Mouse (Mus musculus) hindbrain, embryonic 15.5 days (tissue): ENCODE measurements around the gene Gm10392. TPM values are rescaled to one million over a fixed set of nuclear protein-coding genes. Genes with fewer than 3 reads are reported as not detected.

Source experiments
- ATAC-seq: fragments of 200-750 bp; cut with Nextera tagmentation; 2 replicates; pipeline ENCODE4 v1.8.0; 2017; ENCODE audit warnings: low read depth, moderate number of reproducible peaks, moderate TSS enrichment; ENCODE audit not compliant: low FRiP score
- H3K27ac ChIP-seq: fragments of 300-500 bp; sonication (generic); replicated peaks from 2 replicates; pipeline ENCODE4 v1.5.1; 2015; ENCODE audit warnings: mild to moderate bottlenecking, inconsistent platforms
- H3K27me3 ChIP-seq: fragments of 300-500 bp; sonication (generic); 2 replicates; pipeline ENCODE4 v1.6.1; 2015; ENCODE audit warnings: control low read depth, inconsistent platforms
- H3K36me3 ChIP-seq: fragments of 300-500 bp; sonication (generic); 2 replicates; pipeline ENCODE4 v1.6.1; 2015; ENCODE audit warnings: control low read depth, inconsistent platforms
- H3K4me1 ChIP-seq: fragments of 300-500 bp; sonication (generic); replicated peaks from 2 replicates; pipeline ENCODE4 v1.6.1; 2015; ENCODE audit warnings: control low read depth, inconsistent platforms
- H3K4me2 ChIP-seq: fragments of 300-500 bp; sonication (generic); 2 replicates; pipeline ENCODE4 v1.6.1; 2015; ENCODE audit warnings: moderate library complexity, mild to moderate bottlenecking, inconsistent platforms
- H3K4me3 ChIP-seq: fragments of 300-500 bp; sonication (generic); 2 replicates; pipeline ENCODE4 v1.5.1; 2015; ENCODE audit warnings: mild to moderate bottlenecking, inconsistent platforms
- H3K9ac ChIP-seq: fragments of 300-500 bp; sonication (generic); 2 replicates; pipeline ENCODE4 v1.6.1; 2015; ENCODE audit warnings: inconsistent platforms
- H3K9me3 ChIP-seq: fragments of 300-500 bp; sonication (generic); 2 replicates; pipeline ENCODE4 v1.6.1; 2016; ENCODE audit warnings: control low read depth, inconsistent platforms
- WGBS: fragments of 180-500 bp; shearing (Covaris S2); methylation state at CpG from one replicate; pipeline ENCODE4 v1.1.7; 2015; 5-methylcytosine and 5-hydroxymethylcytosine counted together
- polyA plus RNA-seq: library from polyadenylated mRNA; unstranded; fragments of >200 nt; fragmentation: Nextera tagmentation; extraction: Ambion mirVana; gene quantifications from 2 replicates; pipeline ENCODE4 v1.2.1, GENCODE M21; 2015

The Gm10392 gene
- polyA plus RNA-seq, 1 experiment from 2014 or later = 0.16 TPM

DNA sequence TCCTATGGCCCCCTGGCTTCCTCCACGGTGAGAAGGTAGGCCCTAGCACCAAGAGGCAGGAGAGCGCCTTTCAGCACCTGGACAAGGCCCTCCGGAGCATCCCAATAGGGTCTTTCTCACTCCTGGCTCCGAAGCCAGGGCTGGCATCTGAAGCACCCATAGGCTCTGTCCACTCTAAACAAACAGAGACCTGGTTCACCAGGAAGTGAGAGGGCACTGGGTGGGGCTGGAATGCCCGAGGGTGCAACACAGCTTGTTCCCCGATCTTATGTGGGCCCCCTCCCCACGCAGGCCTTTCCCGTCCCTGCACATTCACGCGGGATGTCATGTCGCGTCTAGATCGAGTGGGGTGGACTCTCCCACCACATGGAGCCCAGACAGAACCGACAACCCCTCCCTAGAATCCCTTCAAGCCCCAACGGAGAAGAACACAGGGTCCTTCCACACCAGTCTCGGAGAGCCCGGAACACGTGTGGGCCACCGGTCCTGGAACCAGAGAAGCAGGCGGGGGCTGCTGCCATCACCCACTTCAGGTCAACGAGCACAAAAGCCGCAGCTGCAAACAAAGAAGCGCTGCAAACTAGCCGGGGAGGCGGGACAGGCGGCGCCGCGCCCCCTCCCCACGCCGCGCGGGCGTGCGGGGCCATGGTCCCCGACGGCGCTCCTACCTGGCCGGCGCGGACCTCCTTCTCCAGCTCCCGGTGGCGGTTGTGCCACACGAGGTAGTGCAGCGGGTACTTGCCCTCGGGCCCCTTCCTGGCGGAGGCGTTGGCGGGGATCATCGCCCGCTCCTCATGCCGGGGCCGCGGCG, 30.0 kb downstream of the Gm10392 start:
- H3K4me3 ChIP-seq = peak overlapping the region; percentile 90
- H3K36me3 ChIP-seq = no peaks in the 10 kb centered on the region
- peak overlapping the region; percentile 97 for H3K9ac ChIP-seq
- peaks cover 74% of the 10 kb centered on the region for H3K4me1 ChIP-seq
- H3K4me2 ChIP-seq = peak overlapping the region; percentile 95
- ATAC-seq = no peak
- no peaks in the 10 kb centered on the region for H3K27me3 ChIP-seq
- WGBS = 2% methylated on average over 50 of the region's 55 CpGs
- peak overlapping the region; percentile 91 for H3K27ac ChIP-seq
- H3K9me3 ChIP-seq = no peaks in the 10 kb centered on the region

DNA sequence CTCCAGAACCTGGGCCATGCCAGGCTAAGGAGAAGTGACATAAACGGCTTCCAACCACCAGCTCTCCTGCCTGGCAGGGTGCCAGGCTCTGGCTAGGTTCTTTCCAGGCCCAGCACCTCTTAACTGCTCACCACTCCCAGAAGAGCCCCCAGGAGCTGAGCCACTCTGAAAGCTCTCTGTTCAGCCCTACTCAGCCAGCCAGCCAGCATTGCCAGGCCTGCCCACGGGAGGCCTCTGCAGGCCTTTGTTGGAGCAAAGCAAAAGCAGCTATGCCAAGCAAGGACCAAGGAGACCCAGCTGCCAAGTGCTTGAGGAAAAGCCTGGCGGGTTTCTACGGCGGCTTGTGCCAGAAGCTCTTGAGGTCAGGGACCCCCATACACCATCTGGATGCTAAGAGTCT, 32.2 kb downstream of the Gm10392 start:
- no peaks in the 10 kb centered on the region for H3K36me3 ChIP-seq
- peak overlapping the region; percentile 61 for H3K27ac ChIP-seq
- H3K4me2 ChIP-seq = peak overlapping the region; percentile 95
- 27% methylated on average over 5 of the region's 5 CpGs for WGBS
- H3K9ac ChIP-seq = peak overlapping the region; percentile 25; the same call in 1 of the 2 replicates
- no peaks in the 10 kb centered on the region for H3K9me3 ChIP-seq
- H3K27me3 ChIP-seq = no peaks in the 10 kb centered on the region
- ATAC-seq = no peak
- peaks cover 77% of the 10 kb centered on the region for H3K4me1 ChIP-seq
- peak overlapping the region; percentile 90 for H3K4me3 ChIP-seq

DNA sequence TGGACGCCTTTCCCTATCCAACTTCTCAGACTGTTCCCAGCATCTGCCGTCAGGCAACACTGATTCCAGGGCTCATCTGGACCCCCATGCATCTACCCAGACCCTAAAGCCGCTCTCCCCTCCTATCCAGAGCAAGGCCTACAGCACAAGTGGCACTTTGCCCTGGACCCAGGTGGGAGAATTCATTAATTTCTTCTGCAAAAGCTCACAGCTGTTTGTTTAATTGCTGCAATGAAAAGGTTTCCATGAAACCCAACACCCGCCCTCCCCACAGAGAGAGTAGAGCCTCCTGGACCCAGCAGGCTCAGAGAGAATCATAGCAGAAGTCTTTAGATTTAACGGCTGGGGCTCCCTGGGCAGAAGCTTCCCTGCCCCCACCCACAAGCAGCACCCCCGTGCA, 33.8 kb downstream of the Gm10392 start:
- H3K9me3 ChIP-seq = no peaks in the 10 kb centered on the region
- no peak for ATAC-seq
- no peak overlapping the region for H3K27ac ChIP-seq
- no peak overlapping the region for H3K4me3 ChIP-seq
- H3K4me2 ChIP-seq = peak overlapping the region; percentile 21
- H3K4me1 ChIP-seq = peaks cover 61% of the 10 kb centered on the region
- H3K27me3 ChIP-seq = no peaks in the 10 kb centered on the region
- WGBS = 34% methylated on average over 6 of the region's 6 CpGs
- no peak overlapping the region for H3K9ac ChIP-seq
- no peaks in the 10 kb centered on the region for H3K36me3 ChIP-seq

- H3K27ac ChIP-seq = no peak overlapping the region
- no peaks in the 10 kb centered on the region for H3K9me3 ChIP-seq
- no peak overlapping the region for H3K4me2 ChIP-seq
- no peak overlapping the region for H3K4me3 ChIP-seq
- no peak overlapping the region for H3K9ac ChIP-seq
- H3K27me3 ChIP-seq = no peaks in the 10 kb centered on the region
- H3K4me1 ChIP-seq = peaks cover 55% of the 10 kb centered on the region
- WGBS = 68% methylated on average over 11 of the region's 11 CpGs
- no peaks in the 10 kb centered on the region for H3K36me3 ChIP-seq
- no peak for ATAC-seq
Measured at GRCm38 (mm10) chr11:77483510-77484255, 35.3 kb downstream of the Gm10392 start.

DNA sequence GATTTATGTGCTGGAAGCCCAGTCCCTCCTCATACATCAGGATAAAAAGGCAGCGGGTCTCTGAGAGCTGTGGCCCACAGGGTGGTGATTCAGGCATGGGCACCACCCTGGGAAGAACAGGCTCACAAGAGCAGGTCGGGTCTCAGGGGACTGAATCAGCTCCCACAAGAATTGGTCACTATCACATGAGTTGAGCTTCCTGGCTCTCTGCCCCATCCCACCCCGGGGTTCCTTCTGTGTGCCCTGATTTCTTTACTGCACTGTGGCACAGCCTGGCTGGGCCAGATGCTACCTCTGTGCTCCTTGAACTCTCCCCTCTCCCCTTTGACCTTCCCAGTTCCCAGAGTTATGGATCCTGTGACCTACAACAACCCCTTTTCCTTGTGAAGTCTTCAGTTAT, 36.0 kb downstream of the Gm10392 start:
- Histone ChIP-seq H3K4me3 (no peak overlapping the region), H3K36me3 (no peaks in the 10 kb centered on the region), H3K4me1 (peaks cover 48% of the 10 kb centered on the region), H3K9ac (no peak overlapping the region), H3K4me2 (no peak overlapping the region), H3K27me3 (no peaks in the 10 kb centered on the region), H3K27ac (no peak overlapping the region), H3K9me3 (no peaks in the 10 kb centered on the region)
- 69% methylated on average over 3 of the region's 3 CpGs for WGBS
- ATAC-seq = no peak

DNA sequence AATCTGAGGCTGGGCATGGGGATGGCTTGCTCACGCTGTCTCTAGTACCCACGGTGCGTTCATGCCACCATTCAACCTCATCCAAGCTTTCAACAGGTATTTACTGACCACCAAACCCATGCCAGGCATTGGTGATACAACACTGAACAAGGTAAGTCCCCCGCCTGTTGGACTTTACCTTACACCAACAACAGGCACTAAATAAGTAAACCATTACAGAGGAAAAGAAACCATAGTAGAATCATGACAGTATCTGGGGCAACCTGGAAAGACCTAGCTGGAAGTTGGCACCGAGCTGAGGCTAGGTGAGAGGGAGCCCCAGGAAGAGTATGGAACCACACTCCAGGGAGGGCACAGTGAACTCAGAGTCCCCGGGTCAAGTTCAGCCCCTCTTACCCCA, 42.1 kb downstream of the Gm10392 start:
- WGBS = 94% methylated on average over 6 of the region's 6 CpGs
- ATAC-seq = no peak
- Histone ChIP-seq H3K36me3 (peaks cover 30% of the 10 kb centered on the region), H3K4me2 (no peak overlapping the region), H3K4me1 (peaks cover under 1% of the 10 kb centered on the region; the same call in 1 of the 2 replicates), H3K9ac (no peak overlapping the region), H3K9me3 (no peaks in the 10 kb centered on the region), H3K27ac (no peak overlapping the region), H3K4me3 (no peak overlapping the region), H3K27me3 (no peaks in the 10 kb centered on the region)

DNA sequence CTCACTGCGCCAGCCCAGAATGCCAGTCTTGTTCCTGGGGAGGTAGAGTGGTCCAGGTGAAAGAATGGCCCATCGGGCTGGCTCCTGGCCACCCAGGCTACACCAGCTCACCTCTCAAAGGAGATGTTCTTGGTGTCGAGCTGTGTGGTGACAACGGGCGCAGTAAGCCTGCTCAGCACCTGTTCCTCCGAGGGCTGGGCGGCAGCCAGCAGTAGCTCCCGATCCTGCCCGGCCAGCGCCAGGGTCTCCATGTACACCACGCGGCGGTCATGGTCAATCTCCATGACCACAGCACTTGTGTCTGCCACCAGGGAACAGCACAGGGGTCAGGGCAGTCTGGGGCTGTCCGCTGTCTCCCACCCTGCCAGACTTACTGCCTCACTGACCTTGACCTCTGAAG, 42.8 kb downstream of the Gm10392 start:
- Histone ChIP-seq H3K4me3 (no peak overlapping the region), H3K4me1 (no peaks in the 10 kb centered on the region), H3K9me3 (no peaks in the 10 kb centered on the region), H3K27ac (no peak overlapping the region), H3K36me3 (peaks cover 36% of the 10 kb centered on the region), H3K4me2 (no peak overlapping the region), H3K27me3 (no peaks in the 10 kb centered on the region), H3K9ac (no peak overlapping the region)
- ATAC-seq = no peak
- WGBS = 86% methylated on average over 14 of the region's 14 CpGs

DNA sequence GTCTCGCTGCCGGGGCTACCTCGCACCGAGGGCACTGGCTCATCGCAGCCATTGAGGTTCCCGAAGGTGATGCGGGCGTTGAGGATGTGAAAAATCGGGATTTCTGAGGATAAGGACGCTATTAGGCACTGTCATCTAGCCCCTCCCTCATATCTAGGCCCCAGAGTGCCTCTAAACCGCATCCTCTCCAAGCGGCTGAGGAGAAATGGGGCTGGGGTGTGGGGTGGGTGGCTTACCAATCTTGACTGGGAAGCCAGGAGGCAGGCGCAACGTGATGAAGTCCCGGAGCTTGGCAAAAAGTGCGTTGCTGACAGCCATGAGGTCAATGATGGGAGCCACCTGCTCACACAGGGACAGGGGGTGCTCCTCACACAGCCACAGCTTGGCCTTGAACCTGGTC, 46.2 kb downstream of the Gm10392 start:
- no peak for ATAC-seq
- Histone ChIP-seq H3K27me3 (0 out of 2 replicates have a peak, but pooled peaks cover under 1% of the 10 kb centered on the region), H3K4me3 (no peak overlapping the region), H3K9me3 (no peaks in the 10 kb centered on the region), H3K27ac (no peak overlapping the region), H3K4me2 (no peak overlapping the region), H3K4me1 (peaks cover 3% of the 10 kb centered on the region), H3K36me3 (peaks cover 47% of the 10 kb centered on the region), H3K9ac (no peak overlapping the region)
- WGBS = 91% methylated on average over 16 of the region's 16 CpGs

DNA sequence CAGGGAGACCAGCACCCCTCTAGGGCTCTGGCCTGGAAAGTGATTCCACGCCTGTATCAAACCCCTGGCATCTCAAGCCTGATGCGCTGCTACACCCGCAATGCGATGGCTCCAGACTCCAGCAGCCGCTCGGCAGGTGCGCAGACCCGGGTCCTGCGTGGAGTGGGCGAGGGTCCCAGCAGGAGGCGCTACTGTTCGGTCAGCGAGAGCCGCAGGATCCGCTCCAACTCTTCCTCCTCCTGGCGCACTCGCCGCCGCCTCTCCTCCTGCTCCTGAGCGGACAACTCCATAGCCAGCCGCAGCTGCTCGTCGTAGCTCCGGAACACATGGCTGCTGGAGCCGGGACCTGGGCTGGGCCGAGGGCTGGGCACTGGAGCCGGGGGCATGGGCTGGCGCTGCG, 47.6 kb downstream of the Gm10392 start:
- Histone ChIP-seq H3K4me1 (peaks cover 8% of the 10 kb centered on the region), H3K27me3 (peaks cover 13% of the 10 kb centered on the region), H3K9me3 (no peaks in the 10 kb centered on the region), H3K4me3 (no peak overlapping the region), H3K36me3 (peaks cover 47% of the 10 kb centered on the region), H3K9ac (no peak overlapping the region), H3K4me2 (no peak overlapping the region), H3K27ac (no peak overlapping the region)
- WGBS = 70% methylated on average over 29 of the region's 29 CpGs
- ATAC-seq = no peak

DNA sequence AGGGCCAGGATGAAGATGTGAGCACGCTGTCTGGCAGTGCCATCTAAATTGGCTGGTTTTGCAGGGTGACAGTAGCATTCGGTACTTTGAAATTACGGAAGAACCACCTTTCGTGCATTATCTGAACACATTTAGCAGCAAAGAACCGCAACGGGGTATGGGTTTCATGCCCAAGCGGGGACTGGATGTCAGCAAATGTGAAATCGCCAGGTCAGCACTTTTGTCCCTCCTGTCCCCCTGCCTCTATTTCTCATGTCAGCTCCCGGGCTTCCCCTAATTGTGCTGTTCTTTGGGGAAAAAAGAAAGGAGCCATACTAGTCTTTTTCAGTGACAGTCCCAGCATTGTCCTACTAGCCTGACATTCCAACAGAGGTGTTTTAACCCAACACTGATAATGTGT, 50.6 kb downstream of the Gm10392 start:
- peaks cover 32% of the 10 kb centered on the region for H3K36me3 ChIP-seq
- no peaks in the 10 kb centered on the region for H3K9me3 ChIP-seq
- no peak for ATAC-seq
- WGBS = 80% methylated on average over 9 of the region's 9 CpGs
- peaks cover 26% of the 10 kb centered on the region for H3K27me3 ChIP-seq
- H3K4me1 ChIP-seq = peaks cover 8% of the 10 kb centered on the region
- H3K9ac ChIP-seq = no peak overlapping the region
- no peak overlapping the region for H3K4me2 ChIP-seq
- H3K27ac ChIP-seq = no peak overlapping the region
- no peak overlapping the region for H3K4me3 ChIP-seq

GRCm38 (mm10) chr11:77467784-77468183, 51.2 kb downstream of the Gm10392 start:
- Histone ChIP-seq H3K9ac (no peak overlapping the region), H3K4me3 (no peak overlapping the region), H3K27me3 (peaks cover 32% of the 10 kb centered on the region), H3K9me3 (no peaks in the 10 kb centered on the region), H3K27ac (no peak overlapping the region), H3K36me3 (peaks cover 26% of the 10 kb centered on the region), H3K4me2 (peak overlapping the region; percentile 33; the same call in 1 of the 2 replicates), H3K4me1 (peaks cover 11% of the 10 kb centered on the region)
- WGBS = 13% methylated on average over 20 of the region's 20 CpGs
- no peak for ATAC-seq

- Histone ChIP-seq H3K9me3 (no peaks in the 10 kb centered on the region), H3K27ac (no peak overlapping the region), H3K4me2 (no peak overlapping the region), H3K4me3 (no peak overlapping the region), H3K9ac (no peak overlapping the region), H3K36me3 (peaks cover 20% of the 10 kb centered on the region), H3K4me1 (peaks cover 17% of the 10 kb centered on the region), H3K27me3 (peaks cover 36% of the 10 kb centered on the region)
- 4% methylated on average over 25 of the region's 25 CpGs for WGBS
- ATAC-seq = no peak
Measured at GRCm38 (mm10) chr11:77467157-77467556, 51.8 kb downstream of the Gm10392 start.
